Mouse (Mus musculus) liver, embryonic 14.5 days (tissue): ENCODE results near the gene Megf6. TPM values are rescaled to one million over a fixed set of nuclear protein-coding genes. Genes with fewer than 3 reads are reported as not detected.

Experiments used
- ATAC-seq: fragments of 200-750 bp; cut with Nextera tagmentation; 2 replicates; pipeline ENCODE4 v1.8.0; 2017; ENCODE audit warnings: moderate number of reproducible peaks, mild to moderate bottlenecking, moderate library complexity; ENCODE audit not compliant: insufficient read depth
- DNase-seq, 3 experiments: peaks; one replicate each; pipeline ENCODE4 v3.0.0-alpha.2; 2012 to 2013; ENCODE audit warnings: low read depth in 3 of 3, low spot score in 3 of 3
- H3K27ac ChIP-seq: fragments of 300-500 bp; sonication (generic); 2 replicates; pipeline ENCODE4 v1.5.1; 2014; ENCODE audit warnings: moderate library complexity, mild to moderate bottlenecking, control low read depth, inconsistent platforms
- H3K27me3 ChIP-seq: fragments of 300-500 bp; sonication (generic); 2 replicates; pipeline ENCODE4 v1.6.1; 2014; ENCODE audit warnings: mild to moderate bottlenecking, low read length, moderate library complexity; ENCODE audit not compliant: control insufficient read depth, insufficient read depth
- H3K36me3 ChIP-seq: fragments of 300-500 bp; sonication (generic); replicated peaks from 2 replicates; pipeline ENCODE4 v1.6.1; 2014; ENCODE audit warnings: low read depth; ENCODE audit not compliant: control insufficient read depth, insufficient read depth
- H3K4me1 ChIP-seq, 2 experiments: fragments of 200-500 bp in 1 of 2; fragments of 300-500 bp in 1 of 2; sonication (generic) in 1 of 2; replicated peaks; 2 replicates each; pipeline ENCODE4 v1.6.1; 2012 to 2014; ENCODE audit warnings: antibody characterized with exemption in 1 of 2, inconsistent platforms in 1 of 2, low read length in 1 of 2; ENCODE audit not compliant: control insufficient read depth in 2 of 2, insufficient read depth in 2 of 2
- H3K4me2 ChIP-seq: fragments of 300-500 bp; sonication (generic); 2 replicates; pipeline ENCODE4 v1.6.1; 2014; ENCODE audit warnings: low read depth, mild to moderate bottlenecking, control low read depth, moderate library complexity
- H3K4me3 ChIP-seq, 2 experiments: fragments of 200-500 bp in 1 of 2; fragments of 300-500 bp in 1 of 2; sonication (generic) in 1 of 2; 2 replicates each; pipeline ENCODE4 v1.5.1; 2012 to 2014; ENCODE audit warnings: low read depth in 2 of 2, low read length in 2 of 2, mild to moderate bottlenecking in 2 of 2, control low read depth in 1 of 2, inconsistent platforms in 1 of 2, moderate library complexity in 1 of 2; ENCODE audit not compliant: insufficient read depth in 1 of 2
- H3K9ac ChIP-seq: fragments of 300-500 bp; sonication (generic); replicated peaks from 2 replicates; pipeline ENCODE4 v1.6.1; 2014; ENCODE audit warnings: mild to moderate bottlenecking, control low read depth, moderate library complexity
- H3K9me3 ChIP-seq: fragments of 300-500 bp; sonication (generic); 2 replicates; pipeline ENCODE4 v1.6.1; 2016; ENCODE audit warnings: low read length, mixed read lengths; ENCODE audit not compliant: control insufficient read depth
- CTCF ChIP-seq: IDR thresholded peaks from 2 replicates; pipeline ENCODE4 v1.5.1; 2016; ENCODE audit warnings: antibody characterized with exemption, low read depth, control low read depth
- EP300 ChIP-seq: IDR thresholded peaks from 2 replicates; pipeline ENCODE4 v1.6.1; 2016; ENCODE audit warnings: antibody characterized with exemption, low read depth
- WGBS: fragments of 180-500 bp; shearing (Covaris S2); extraction: QIAGEN DNeasy Blood & Tissue Kit; methylation state at CpG from one replicate; pipeline ENCODE4 v1.1.7; 2014; ENCODE audit not compliant: insufficient replicate concordance; 5-methylcytosine and 5-hydroxymethylcytosine counted together
- polyA plus RNA-seq, 2 experiments: library from polyadenylated mRNA; depleted of rRNA in 1 of 2; stranded (reverse) in 1 of 2; unstranded in 1 of 2; fragments of >200 nt; fragmentation: Nextera tagmentation in 1 of 2; extraction: Ambion mirVana in 1 of 2; gene quantifications; 2 replicates each; pipeline versions ENCODE4 v1.2.1 to v1.2.3; 2012 to 2014

The Megf6 gene
- polyA plus RNA-seq (2012; rRNA removed) (0.77 and 1.1 TPM in 2 replicates), polyA plus RNA-seq (2014; fragmentation: Nextera tagmentation; extraction: Ambion mirVana) (0.83 and 1.0 TPM in 2 replicates)

DNA sequence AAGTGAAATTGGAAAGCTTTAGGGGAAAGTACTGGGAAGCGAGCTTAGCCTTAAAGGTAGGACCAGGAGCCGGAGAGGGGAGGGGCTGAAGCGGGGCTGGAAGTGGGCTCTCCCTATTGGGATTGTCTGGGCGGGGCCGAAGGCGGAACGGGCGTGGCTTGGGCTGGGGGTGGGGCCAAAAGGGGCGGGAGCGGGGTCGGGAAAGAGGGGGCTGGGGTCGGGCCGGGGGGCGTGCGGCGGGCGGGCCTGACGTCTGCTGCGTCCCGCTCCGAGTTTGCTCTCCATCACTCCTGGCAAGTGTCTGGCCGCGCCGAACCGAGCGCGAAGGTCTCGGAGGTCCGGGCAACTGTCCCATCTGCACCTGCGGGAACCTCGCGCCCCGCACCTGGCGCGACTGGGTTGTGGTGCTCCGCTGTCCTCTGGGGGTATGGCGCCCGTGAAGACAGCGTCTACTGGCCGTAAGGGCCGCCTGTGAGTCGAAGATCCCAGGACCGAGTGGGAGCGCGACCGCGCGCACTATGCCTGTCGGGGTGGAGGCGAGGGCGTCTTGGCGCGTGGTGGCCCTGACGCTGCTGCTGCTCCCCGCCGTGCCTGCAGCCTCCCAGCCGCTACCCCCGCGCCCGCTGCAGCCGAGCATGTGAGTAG, at the start of gene Megf6:
TSS of gene Megf6 (plus strand) at position 225 of the 645 bp plus-strand sequence.
- Histone ChIP-seq H3K36me3 (no peaks in the 10 kb centered on the region), H3K4me3 (peak within 1 kb of the TSS; percentile 29 to 37), H3K9ac (no peak within 1 kb of the TSS), H3K4me2 (peak within 1 kb of the TSS; percentile 42), H3K4me1 (no peaks in the 10 kb centered on the region), H3K27me3 (peaks cover 50% of the 10 kb centered on the region), H3K27ac (no peak within 1 kb of the TSS), H3K9me3 (no peaks in the 10 kb centered on the region)
- DNase-seq = no peak
- ATAC-seq = no peak
- under 1% methylated on average over 57 of the region's 61 CpGs for WGBS
- TF ChIP-seq CTCF = no peak
- no peak for TF ChIP-seq EP300

DNA sequence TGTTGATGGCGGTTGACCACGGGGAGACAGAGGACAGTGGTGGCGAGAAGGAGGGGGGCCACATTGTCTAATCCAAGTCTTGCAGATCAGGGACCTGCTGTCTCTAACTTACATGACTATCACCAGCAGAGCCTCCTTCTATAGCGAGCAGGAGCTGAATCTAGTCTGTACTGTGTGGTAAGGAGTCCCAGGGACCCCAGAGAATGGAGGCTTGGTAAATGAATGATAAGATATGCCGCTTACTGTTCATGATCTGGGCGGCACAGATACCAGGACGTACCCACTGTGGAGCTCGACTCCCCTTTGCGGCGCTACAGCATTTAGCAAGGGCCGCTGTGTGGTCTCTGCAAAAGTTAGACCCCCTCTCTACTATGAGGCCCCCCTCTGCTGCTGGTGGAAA, 48.7 kb upstream of the Megf6 start:
- WGBS = 37% methylated on average over 11 of the region's 11 CpGs
- Histone ChIP-seq H3K36me3 (no peaks in the 10 kb centered on the region), H3K9ac (peak overlapping the region; percentile 59), H3K27ac (peak overlapping the region; percentile 91), H3K9me3 (no peaks in the 10 kb centered on the region), H3K27me3 (no peaks in the 10 kb centered on the region), H3K4me2 (peak overlapping the region; percentile 67), H3K4me3 (peak overlapping the region; percentile 29 to 32), H3K4me1 (peaks cover 45 to 55% of the 10 kb centered on the region in 2 experiments)
- ATAC-seq (peak; percentile 95), DNase-seq (peak; percentile 64 to 74 (median 74))
- peak; percentile 93 for TF ChIP-seq EP300
- peak; percentile 31 for TF ChIP-seq CTCF

DNA sequence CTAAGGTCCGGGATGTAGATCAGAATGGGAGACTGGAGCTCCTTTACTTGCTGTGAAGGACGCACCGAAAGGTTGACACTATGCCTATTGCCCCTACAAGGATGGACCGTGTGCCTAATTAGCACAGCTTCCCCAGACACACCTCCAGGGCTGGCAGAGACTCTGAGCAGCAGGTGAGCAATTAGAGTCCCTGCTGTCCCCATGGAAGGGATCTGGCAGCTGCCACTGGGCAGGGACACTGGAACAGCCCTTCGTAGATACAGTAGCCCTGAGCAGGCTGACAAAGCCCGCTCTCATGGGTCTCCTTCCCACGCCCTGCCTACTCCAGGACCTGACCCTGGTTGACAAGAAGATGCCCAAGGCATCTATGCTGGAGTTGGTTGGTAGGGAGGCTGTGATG, 48.2 kb upstream of the Megf6 start:
- no peaks in the 10 kb centered on the region for H3K9me3 ChIP-seq
- DNase-seq = no peak
- H3K27ac ChIP-seq = peak overlapping the region; percentile 91; the same call in 1 of the 2 replicates
- peak overlapping the region; percentile 59 for H3K9ac ChIP-seq
- H3K4me2 ChIP-seq = peak overlapping the region; percentile 67
- H3K4me1 ChIP-seq = peaks cover 39 to 51% of the 10 kb centered on the region in 2 experiments
- no peaks in the 10 kb centered on the region for H3K27me3 ChIP-seq
- H3K4me3 ChIP-seq = no peak overlapping the region
- no peak for TF ChIP-seq CTCF
- no peak for TF ChIP-seq EP300
- 60% methylated on average over 7 of the region's 7 CpGs for WGBS
- H3K36me3 ChIP-seq = no peaks in the 10 kb centered on the region
- peak; percentile 40 for ATAC-seq

DNA sequence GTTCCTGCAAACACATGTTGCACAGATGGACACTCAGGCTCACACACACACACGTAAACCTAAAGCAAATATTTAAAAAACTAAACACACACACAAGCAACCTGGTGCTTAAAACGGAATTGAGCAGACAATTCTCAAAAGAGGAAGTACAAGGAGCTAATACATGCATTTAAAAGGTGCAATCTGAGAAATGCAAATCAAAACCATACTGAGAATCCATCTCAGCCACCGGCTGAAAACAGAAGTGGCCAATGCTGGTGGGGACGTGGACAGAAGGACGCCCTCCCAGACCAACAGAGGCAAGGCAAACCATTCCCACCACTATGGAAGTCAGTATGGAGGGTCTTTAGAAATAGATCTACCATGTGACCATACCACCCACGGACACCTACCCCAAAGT, 47.0 kb upstream of the Megf6 start:
- Histone ChIP-seq H3K9me3 (no peaks in the 10 kb centered on the region), H3K27ac (no peak overlapping the region), H3K4me2 (no peak overlapping the region), H3K9ac (no peak overlapping the region), H3K27me3 (no peaks in the 10 kb centered on the region), H3K4me1 (peaks cover 36 to 41% of the 10 kb centered on the region in 2 experiments), H3K4me3 (no peak overlapping the region), H3K36me3 (no peaks in the 10 kb centered on the region)
- 54% methylated on average over 6 of the region's 6 CpGs for WGBS
- TF ChIP-seq EP300 = no peak
- TF ChIP-seq CTCF = no peak
- no peak for DNase-seq
- ATAC-seq = no peak

DNA sequence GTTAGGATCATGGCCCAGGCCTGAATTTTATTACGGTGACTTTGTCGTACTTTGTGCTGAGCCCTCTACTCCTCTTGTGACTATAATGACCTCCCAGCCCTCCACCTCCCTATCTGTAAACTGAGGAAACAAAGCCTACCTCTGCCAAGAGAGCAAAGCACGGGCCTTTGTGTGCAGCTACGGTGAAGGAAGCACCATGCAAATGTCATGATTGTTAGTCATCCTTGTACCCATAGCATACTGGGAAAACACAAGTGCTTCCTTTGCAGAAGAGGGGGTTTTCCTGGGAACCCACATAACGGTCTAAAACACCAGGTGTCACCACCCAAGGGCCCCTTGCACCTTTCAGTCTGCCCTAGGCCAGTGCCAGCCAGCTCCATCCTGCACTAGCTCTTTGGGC, 45.3 kb upstream of the Megf6 start:
- Histone ChIP-seq H3K9ac (no peak overlapping the region), H3K27ac (no peak overlapping the region), H3K4me1 (peaks cover 23 to 29% of the 10 kb centered on the region in 2 experiments), H3K4me3 (no peak overlapping the region), H3K27me3 (no peaks in the 10 kb centered on the region; the same call in 1 of the 2 replicates), H3K4me2 (no peak overlapping the region), H3K36me3 (no peaks in the 10 kb centered on the region), H3K9me3 (no peaks in the 10 kb centered on the region)
- 63% methylated on average over 5 of the region's 5 CpGs for WGBS
- DNase-seq (no peak), ATAC-seq (no peak)
- TF ChIP-seq CTCF = no peak
- no peak for TF ChIP-seq EP300
